Mouse (Mus musculus) layer of hippocampus, adult 11-12 months (tissue): Measurements from ENCODE around the gene Slc2a5.
A peak's percentile ranks its signal among the peaks of the same experiment; 100 is the strongest.

ENCODE experiments used
- DNase-seq: peaks from one replicate; pipeline ENCODE4 v3.0.0; 2022; ENCODE audit warnings: low spot score

Slc2a5 gene

DNA sequence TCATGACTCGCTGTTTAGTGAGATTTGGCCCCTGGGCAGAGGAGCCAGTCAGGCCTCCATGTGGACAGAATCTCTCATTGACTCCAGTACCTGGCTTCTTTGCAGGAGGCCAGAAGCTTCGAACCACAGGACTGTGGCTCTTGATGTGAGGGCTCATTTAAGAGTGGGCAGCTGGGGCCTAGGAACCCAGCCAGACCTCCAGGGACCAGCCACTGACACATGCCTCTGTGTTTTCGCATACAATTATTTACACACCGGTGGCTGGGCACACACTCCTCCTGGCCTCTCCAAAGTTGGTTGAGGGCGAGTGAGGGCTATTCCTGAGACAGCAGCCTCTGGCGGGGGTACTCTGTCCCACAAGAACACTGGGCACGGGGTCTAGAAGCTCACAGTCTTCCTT, 21.3 kb downstream of the Slc2a5 start:
- no peak for DNase-seq

- DNase-seq = no peak
Observed at GRCm38 (mm10) chr4:150144242-150144641, 25.2 kb downstream of the Slc2a5 start.

- no peak for DNase-seq
Observed at GRCm38 (mm10) chr4:150146286-150146685, 27.2 kb downstream of the Slc2a5 start.

DNA sequence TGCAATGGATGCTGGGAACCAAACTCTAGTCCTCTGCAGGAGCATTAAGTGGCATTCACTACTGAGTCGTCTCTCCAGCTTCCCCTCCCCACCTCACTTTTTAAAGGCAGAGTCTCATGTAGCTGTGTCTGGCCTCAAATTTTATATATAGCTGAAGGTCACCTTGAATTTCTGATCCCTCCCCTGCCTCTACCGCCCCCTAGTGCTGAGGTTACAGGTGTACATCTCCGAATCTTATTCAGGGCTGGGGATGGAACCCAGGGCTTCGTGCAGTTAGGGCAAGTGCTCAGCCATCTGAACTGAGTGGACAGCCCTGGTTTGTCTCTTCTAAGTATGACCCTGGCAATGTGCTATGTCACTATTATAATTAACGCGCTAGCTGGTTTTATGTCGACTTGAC, 32.0 kb downstream of the Slc2a5 start:
- no peak for DNase-seq

DNA sequence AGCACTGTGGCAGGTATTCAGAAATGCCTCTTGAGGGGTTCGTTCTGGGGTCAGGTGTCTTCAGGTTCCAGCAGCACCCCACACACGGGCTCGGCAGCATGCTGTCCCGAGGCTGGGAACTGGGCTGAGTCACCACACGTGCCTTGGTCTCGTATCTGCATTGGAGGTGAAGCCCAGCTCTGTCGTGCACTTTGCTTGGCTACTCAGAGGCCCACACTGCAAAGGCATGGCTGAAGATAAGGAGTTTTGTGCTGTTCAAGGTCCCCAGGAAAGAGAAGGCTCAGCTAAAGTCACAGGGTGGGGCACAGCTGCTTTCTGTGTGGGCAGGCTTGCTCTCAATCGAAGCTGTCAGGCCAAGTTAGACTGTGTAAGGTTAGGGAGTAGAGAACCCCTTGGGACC, 33.4 kb downstream of the Slc2a5 start:
- no peak for DNase-seq

DNA sequence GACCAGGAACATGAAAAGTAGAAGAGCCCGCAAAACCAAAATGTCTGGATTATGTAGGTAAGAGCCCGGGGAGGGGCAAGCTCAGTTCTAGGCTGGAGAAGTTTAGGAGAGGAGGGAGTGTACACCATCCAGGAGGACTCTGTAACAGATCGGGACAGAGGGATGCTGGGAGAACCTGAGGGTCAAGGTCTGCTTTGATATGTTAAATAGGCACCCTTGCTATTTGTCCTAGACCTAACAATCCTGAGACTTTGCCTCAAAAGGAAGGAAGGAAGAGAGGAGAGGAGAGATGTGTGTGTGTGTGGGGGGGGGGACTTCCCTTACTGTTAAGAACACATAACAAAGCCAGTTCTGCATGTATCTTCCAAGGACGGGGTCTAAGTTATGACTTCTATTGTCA, 36.2 kb downstream of the Slc2a5 start:
- DNase-seq = no peak

DNA sequence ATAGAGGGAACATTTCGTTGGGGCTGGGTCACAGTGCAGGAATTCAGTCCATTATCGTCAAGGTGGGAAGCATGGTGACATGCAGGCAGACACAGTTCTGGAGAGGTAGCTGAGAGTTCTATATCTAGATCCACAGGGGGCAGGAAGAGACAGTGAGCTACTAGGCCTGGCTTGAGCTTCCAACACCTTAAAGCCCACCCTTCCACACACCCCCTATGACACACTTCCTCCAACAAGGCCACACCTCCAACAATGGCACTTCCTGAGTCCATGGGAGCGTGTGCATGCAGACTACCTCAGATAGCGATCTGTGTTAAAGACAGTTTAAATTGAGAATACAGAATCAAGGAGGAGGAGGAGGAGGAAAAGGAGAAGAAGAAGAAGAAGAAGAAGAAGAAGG, 36.6 kb downstream of the Slc2a5 start:
- DNase-seq = no peak

DNA sequence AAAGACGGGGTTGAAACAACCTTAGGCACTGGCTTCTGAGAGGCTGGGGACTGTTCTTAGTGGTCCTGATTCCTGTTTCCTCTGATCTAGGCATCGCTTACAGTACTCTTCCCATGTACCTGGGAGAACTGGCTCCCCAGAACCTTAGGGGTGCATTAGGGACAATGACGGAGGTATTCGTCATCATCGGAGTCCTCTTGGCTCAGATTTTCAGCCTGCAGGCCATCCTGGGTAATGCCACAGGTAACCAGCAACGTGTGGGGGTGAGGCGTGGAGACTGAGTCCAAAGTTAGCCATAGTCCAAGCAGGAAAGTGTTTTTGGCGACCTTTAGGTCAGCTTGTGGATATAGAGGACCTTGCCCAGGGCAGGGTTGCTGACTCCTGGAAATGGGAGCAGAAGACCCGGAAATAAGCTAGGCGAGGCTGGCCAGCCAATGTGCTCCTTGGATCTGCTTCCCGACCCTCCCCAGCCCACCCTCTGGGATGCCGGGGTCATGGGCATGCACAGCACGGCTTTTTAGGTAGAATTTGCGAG, 38.3 kb downstream of the Slc2a5 start:
- no peak for DNase-seq

GRCm38 (mm10) chr4:150159458-150159857, 40.4 kb downstream of the Slc2a5 start:
- DNase-seq = no peak

DNA sequence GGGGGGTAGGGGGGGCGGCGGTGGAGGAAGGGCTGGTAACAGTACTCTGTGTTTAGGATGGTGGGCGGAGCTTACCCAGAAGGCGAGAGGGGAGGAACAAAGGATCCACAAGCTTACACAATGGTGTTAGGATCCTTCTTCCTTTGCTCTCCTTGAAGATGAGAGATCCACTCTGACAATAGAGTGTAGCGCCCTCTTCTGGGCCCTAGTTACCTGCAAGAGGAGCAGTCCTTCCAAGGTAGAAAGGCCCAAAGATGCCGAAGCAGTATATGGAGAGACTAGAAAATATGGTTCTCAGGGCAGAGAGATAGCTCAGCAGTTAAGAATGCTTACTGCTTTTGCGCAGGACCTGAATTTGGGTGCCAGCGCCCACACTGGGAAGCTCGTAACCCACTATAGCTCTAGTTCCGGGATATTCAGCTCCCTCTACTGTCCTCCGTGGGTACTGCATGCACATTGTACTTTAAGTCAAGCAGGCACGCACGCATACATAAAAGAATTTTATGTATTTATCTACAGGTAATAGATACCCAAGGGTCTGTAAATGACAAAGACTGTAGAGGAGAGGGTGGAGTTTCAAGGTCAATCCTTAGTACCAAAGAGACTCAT, 43.6 kb downstream of the Slc2a5 start:
- no peak for DNase-seq

DNA sequence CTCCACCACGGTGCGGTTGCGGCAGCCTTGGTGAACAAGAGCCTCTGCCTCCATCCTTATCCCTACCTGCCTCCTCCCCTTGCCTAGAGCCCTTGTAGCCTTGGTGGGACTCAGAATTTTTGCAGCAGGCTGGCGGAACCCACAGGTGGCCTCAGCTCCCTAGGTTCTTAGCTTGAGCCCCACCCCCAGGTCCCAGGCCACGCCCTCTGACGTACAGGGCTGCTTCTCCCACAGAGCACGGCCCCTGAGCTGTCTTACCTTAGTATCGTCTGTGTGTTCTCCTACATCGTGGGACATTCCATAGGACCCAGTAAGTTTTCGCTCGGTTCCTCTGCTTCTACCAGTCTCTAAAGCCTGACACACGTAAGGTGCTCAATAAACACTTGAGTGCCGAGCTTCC, 45.8 kb downstream of the Slc2a5 start:
- no peak for DNase-seq

DNA sequence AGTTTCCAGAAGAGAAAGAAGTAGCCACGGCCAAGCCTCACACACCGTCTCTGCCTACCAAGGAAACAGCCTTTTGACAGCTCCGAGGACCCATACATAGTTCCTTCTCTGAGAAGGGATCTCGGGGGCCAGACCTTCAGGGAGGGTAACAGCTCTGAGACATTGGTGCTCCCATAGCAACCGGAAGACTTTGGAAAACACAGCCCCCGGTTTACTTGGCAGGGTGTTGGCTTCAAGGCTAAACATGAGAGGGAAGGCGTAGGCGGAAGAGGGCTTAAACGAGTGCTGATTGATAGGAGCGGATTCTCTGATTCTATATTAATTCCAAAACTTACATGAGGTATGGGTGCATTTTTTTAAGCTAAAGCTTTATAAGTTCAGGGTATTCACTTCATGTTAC, 49.3 kb downstream of the Slc2a5 start:
- no peak for DNase-seq

GRCm38 (mm10) chr4:150172107-150172506, 53.0 kb downstream of the Slc2a5 start:
- DNase-seq = no peak

- peak; percentile 7 for DNase-seq
Observed at GRCm38 (mm10) chr4:150173281-150173680, 54.2 kb downstream of the Slc2a5 start.

DNA sequence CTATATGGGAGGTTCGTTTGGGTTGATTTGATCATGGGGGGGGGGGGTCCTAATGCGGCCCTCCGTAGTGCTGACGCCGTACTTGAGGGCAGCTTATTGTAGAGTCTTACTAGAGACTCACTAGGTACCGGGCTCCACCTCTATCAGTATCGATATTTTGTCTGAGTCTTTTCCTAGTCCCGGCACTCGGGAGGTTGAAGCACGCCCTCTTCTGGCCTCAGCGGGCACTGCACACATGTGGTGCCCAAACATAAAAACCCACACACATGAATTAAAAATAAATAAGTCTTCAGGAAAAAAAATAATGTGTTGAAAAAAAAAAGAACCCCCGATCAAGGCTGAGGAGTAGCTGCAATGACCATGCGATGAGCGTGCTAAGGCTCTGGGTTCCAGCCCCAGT, 54.9 kb downstream of the Slc2a5 start:
- DNase-seq = no peak

- peak; percentile 9 for DNase-seq
Observed at GRCm38 (mm10) chr4:150176535-150176934, 57.5 kb downstream of the Slc2a5 start.

DNA sequence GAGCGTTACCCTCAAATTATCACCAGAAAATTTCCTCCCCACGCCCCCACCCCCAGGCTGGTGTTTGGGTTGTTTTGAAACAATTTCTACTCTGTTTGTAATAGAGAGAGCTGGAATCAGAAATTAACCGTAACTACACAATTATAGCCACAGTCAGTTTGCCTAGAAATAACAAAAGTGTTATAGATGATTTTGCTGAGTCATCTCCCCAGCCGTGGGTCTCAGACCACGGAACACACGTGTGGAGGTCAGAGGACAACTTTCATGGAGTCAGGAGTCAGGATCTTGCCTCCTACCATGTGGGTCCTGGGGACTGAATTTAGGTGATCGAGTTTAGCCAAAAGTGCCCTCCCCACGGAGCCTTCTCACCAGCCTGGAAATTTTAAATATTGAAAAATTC, 58.0 kb downstream of the Slc2a5 start:
- no peak for DNase-seq

DNA sequence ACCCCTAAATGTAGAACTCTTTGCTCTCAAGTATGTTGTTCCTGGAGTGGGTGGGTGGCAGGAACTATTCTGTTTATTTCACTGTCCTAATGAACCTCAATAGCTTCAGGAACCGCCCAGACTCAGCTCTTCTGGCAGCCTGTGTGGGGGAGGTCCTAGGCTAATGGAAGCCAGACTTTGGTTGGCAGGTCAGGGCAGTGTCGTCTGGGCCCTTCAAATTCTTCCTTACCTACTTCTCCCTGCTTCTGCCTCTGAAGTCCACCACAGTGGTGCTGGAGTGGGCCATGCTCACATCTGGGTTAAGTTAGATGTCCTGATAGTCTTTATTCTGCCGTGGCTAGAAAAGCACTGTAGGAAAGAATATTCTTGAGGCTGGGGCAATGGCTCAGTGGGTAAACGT, 59.0 kb downstream of the Slc2a5 start:
- no peak for DNase-seq

DNA sequence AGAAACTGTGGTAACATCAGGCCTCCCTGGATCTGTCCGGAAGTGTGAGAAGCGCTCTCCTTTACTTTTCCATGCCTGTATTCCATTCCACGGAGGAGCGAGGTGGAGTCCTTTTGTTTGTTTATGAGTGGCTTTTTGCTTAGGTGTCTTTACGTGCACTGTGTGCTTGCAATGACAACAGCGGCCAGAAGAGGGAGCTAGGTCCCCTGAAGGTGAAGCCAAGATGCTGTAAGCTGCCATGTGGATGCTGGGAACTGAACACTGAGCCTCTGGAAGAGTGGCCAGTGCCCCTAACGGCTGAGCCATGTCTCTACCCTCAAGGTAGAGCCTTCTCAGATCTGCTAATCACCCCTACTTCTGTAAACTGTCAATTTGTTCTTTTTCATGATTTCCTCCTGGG, 62.2 kb downstream of the Slc2a5 start:
- no peak for DNase-seq

DNA sequence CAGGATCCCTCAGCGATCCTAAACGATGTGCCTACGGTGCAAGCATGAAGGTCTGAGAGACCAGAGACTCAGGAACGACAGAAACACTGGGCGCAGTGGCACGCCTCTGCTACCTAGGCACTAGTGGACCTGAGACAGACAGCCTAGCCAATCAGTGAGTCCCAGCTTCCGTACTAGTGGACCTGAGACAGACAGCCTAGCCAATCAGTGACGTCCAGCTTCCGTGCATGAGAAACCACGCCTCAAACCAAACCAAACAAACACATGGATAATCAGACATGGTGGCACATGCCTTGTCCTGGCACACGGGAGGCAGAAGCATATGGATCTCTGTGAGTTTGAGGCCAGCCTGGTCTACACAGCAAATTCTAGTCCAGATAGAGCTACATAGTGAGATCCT, 69.2 kb downstream of the Slc2a5 start:
- DNase-seq = no peak

- no peak for DNase-seq
Observed at GRCm38 (mm10) chr4:150192199-150192598, 73.1 kb downstream of the Slc2a5 start.
